Mouse (Mus musculus) kidney, adult 2 months (tissue): ENCODE measurements around the gene Fut2. TPM values are rescaled to one million over a fixed set of nuclear protein-coding genes. Genes with fewer than 3 reads are reported as not detected.

Experiments used
- DNase-seq: peaks from one replicate; pipeline ENCODE4 v3.0.0; 2021
- H3K27ac ChIP-seq: fragments of 200-500 bp; 2 replicates; pipeline ENCODE4 v1.5.1; 2012; ENCODE audit warnings: low read depth, low read length, control low read depth, inconsistent platforms; ENCODE audit not compliant: insufficient read depth
- H3K27me3 ChIP-seq: fragments of 200-500 bp; replicated peaks from 2 replicates; pipeline ENCODE4 v1.6.1; 2012; ENCODE audit warnings: mild to moderate bottlenecking, moderate library complexity, low read length, inconsistent platforms; ENCODE audit not compliant: control insufficient read depth, insufficient read depth
- H3K36me3 ChIP-seq: fragments of 200-500 bp; 2 replicates; pipeline ENCODE4 v1.6.1; 2012; ENCODE audit warnings: mild to moderate bottlenecking, moderate library complexity, low read length, inconsistent platforms; ENCODE audit not compliant: control insufficient read depth, insufficient read depth
- H3K4me1 ChIP-seq: fragments of 200-500 bp; 2 replicates; pipeline ENCODE4 v1.6.1; 2011; ENCODE audit warnings: low read length; ENCODE audit not compliant: control insufficient read depth, insufficient read depth
- H3K4me3 ChIP-seq: fragments of 200-500 bp; 2 replicates; pipeline ENCODE4 v1.5.1; 2011; ENCODE audit warnings: mild to moderate bottlenecking, low read depth, low read length, control low read depth; ENCODE audit not compliant: insufficient read depth
- CTCF ChIP-seq: fragments of 200-500 bp; conservative IDR thresholded peaks from 2 replicates; pipeline ENCODE4 v1.5.1; 2011; ENCODE audit warnings: low read depth, mild to moderate bottlenecking, control low read depth, low read length, moderate library complexity, mixed read lengths; ENCODE audit not compliant: insufficient read depth, insufficient read length
- POLR2A ChIP-seq: fragments of 200-500 bp; IDR thresholded peaks from one replicate; pipeline ENCODE4 v1.6.1; 2011; ENCODE audit warnings: low read depth, low read length, control low read depth
- WGBS: fragments of 180-500 bp; shearing (Covaris S2); methylation state at CpG from one replicate; pipeline ENCODE4 v1.1.7; 2018; 5-methylcytosine and 5-hydroxymethylcytosine counted together
- polyA plus RNA-seq: library from polyadenylated mRNA; depleted of rRNA; stranded (reverse); fragments of >200 nt; gene quantifications from 2 replicates; pipeline ENCODE4 v1.2.3, GENCODE M21; 2012

Gene Fut2
- polyA plus RNA-seq, 1 experiment: not detected

- 83% methylated on average over 24 of the region's 24 CpGs for WGBS
- no peaks in the 10 kb centered on the region for H3K27me3 ChIP-seq
- peaks cover 16% of the 10 kb centered on the region; the same call in 1 of the 2 replicates for H3K36me3 ChIP-seq
- H3K27ac ChIP-seq: no peak overlapping the region; the same call in 1 of the 2 replicates
- peaks cover 46% of the 10 kb centered on the region for H3K4me1 ChIP-seq
- no peak overlapping the region for H3K4me3 ChIP-seq
- peak; percentile 20 for DNase-seq
- TF ChIP-seq POLR2A (peak; percentile 58), CTCF (no peak)
Observed at GRCm38 (mm10) chr7:45711316-45712021, 45.3 kb upstream of the Fut2 start.

GRCm38 (mm10) chr7:45710477-45711191 lies 44.4 kb upstream of the Fut2 start:
- peaks cover 16% of the 10 kb centered on the region; the same call in 1 of the 2 replicates for H3K36me3 ChIP-seq
- H3K4me1 ChIP-seq: peaks cover 42% of the 10 kb centered on the region
- no peak overlapping the region for H3K27ac ChIP-seq
- 82% methylated on average over 20 of the region's 20 CpGs for WGBS
- no peak overlapping the region for H3K4me3 ChIP-seq
- TF ChIP-seq CTCF (no peak), POLR2A (peak; percentile 90)
- H3K27me3 ChIP-seq: no peaks in the 10 kb centered on the region
- DNase-seq: peak; percentile 44

GRCm38 (mm10) chr7:45709677-45710355 lies 43.6 kb upstream of the Fut2 start:
- Histone ChIP-seq H3K27ac (no peak overlapping the region), H3K36me3 (peaks cover 16% of the 10 kb centered on the region; the same call in 1 of the 2 replicates), H3K4me1 (peaks cover 39% of the 10 kb centered on the region), H3K4me3 (no peak overlapping the region), H3K27me3 (no peaks in the 10 kb centered on the region)
- 68% methylated on average over 14 of the region's 14 CpGs for WGBS
- TF ChIP-seq CTCF: no peak
- TF ChIP-seq POLR2A: peak; percentile 46
- DNase-seq: peak; percentile 34

GRCm38 (mm10) chr7:45709036-45709435 lies 42.8 kb upstream of the Fut2 start:
- peak overlapping the region; percentile 93; the same call in 1 of the 2 replicates for H3K27ac ChIP-seq
- TF ChIP-seq CTCF: no peak
- no peak for TF ChIP-seq POLR2A
- no peak overlapping the region for H3K4me3 ChIP-seq
- H3K27me3 ChIP-seq: no peaks in the 10 kb centered on the region
- 42% methylated on average over 6 of the region's 6 CpGs for WGBS
- H3K4me1 ChIP-seq: peaks cover 34% of the 10 kb centered on the region
- peaks cover 16% of the 10 kb centered on the region; the same call in 1 of the 2 replicates for H3K36me3 ChIP-seq
- peak; percentile 36 for DNase-seq

- Histone ChIP-seq H3K4me1 (peaks cover 33% of the 10 kb centered on the region), H3K27ac (peak overlapping the region; percentile 93)
- 13% methylated on average over 13 of the region's 13 CpGs for WGBS
Observed at GRCm38 (mm10) chr7:45708221-45708761, 42.1 kb upstream of the Fut2 start.

GRCm38 (mm10) chr7:45707375-45707967 lies 41.3 kb upstream of the Fut2 start:
- 0 out of 2 replicates have a peak, but pooled peaks have one; percentile 5 for TF ChIP-seq CTCF
- TF ChIP-seq POLR2A: peak; percentile 87
- under 1% methylated on average over 27 of the region's 27 CpGs for WGBS
- H3K27ac ChIP-seq: peak overlapping the region; percentile 99
- DNase-seq: peak; percentile 99
- peak overlapping the region; percentile 58 for H3K4me3 ChIP-seq
- no peaks in the 10 kb centered on the region for H3K27me3 ChIP-seq
- H3K36me3 ChIP-seq: peaks cover 11% of the 10 kb centered on the region; the same call in 1 of the 2 replicates
- H3K4me1 ChIP-seq: peaks cover 25% of the 10 kb centered on the region

More at GRCm38 (mm10) chr7:45708221-45708761, 42.1 kb upstream of the Fut2 start:
- peak; percentile 94 for DNase-seq
- no peaks in the 10 kb centered on the region for H3K27me3 ChIP-seq
- H3K4me3 ChIP-seq: peak overlapping the region; percentile 41; the same call in 1 of the 2 replicates
- TF ChIP-seq POLR2A: peak; percentile 23
- TF ChIP-seq CTCF: no peak
- peaks cover 15% of the 10 kb centered on the region; the same call in 1 of the 2 replicates for H3K36me3 ChIP-seq
